Mouse (Mus musculus): ENCODE measurements at regions not wholly inside any gene's neighbourhood (a gene's known extent, or its start where the extent isn't known, plus 50 kb on each side); places are given as distances from the start of the nearest gene placed in this dataset.

- CTCF ChIA-PET = no interaction called here
- POLR2A ChIA-PET = interaction anchor here in 2 of 4 experiments (0.8 to 1.2 kb wide), 4 partner anchors 10 to 94 kb away, joined by 3 to 4 read pairs (median 3); partner anchors contain the start of gene Akap13 (in 1 of the 2)
These were observed 51.8 kb upstream of the Sv2b start for GRCm38 (mm10) chr7:75360874-75361273.

DNA sequence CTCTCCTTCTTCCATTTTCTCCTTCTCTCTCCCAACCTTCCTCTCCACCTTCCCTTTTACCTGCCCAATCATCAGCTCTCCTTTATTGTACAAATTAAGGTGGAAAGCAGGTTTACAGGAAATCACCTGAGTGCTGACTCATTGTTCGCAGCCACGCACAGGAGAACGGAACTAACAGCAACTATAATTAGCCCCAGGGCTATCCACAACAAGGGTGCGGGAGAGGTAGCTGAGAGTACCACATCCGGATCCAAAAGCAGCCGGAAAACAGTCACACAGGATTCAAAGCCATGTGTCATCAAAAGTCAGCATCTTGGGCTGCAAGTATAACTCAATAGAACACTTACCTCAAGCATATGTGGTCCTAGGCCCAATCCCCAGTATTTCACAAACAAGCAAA, 53.5 kb upstream of the Sv2b start:
- POLR2A ChIA-PET = interaction anchor here in 1 of 4 experiments (0.5 to 1.1 kb wide), 2 partner anchors 37 to 158 kb away, joined by 3 read pairs; no protein-coding TSS in a partner anchor
- CTCF ChIA-PET = no interaction called here

- CTCF ChIA-PET = interaction anchor here (0.6 to 3.4 kb wide), 7 partner anchors 87 to 1693 kb away, joined by 3 to 25 read pairs (median 3); no protein-coding TSS in a partner anchor
- POLR2A ChIA-PET = interaction anchor here in 2 of 4 experiments (0.5 to 1.1 kb wide), 2 partner anchors 95 to 230 kb away, joined by 3 read pairs; no protein-coding TSS in a partner anchor
These were observed 56.4 kb upstream of the Sv2b start for GRCm38 (mm10) chr7:75365480-75365879.

DNA sequence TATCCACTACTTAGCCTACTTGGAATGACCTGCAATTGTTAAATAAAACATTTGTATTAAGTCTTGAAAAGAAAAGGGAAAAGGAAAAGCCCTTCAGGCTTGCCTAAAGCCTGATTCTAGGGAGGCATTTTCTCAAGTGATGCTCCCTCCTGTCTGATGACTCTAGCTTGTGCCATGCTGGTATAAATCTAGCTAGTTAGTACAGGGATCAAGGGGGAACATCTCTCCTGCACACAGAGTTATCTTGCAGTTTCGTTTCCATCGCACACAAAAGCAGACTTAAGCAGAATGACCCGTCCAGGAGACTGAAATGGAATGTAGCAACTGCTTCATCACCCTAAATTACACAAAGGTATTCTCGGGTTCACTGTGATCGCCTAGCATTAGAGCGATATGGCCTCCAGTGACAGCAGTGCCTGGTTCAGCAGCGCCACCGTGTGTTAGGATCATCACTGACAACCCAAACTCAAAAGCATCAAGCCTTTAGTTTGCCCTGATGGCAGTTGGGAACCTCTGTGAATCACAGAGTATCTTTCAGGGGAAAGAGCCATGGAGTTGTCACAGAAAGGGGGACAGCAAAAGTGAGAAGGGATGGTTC, 57.3 kb upstream of the Sv2b start:
- CTCF ChIA-PET = interaction anchor here (0.5 to 3.4 kb wide), 13 partner anchors 58 to 448 kb away, joined by 3 to 25 read pairs (median 3); no protein-coding TSS in a partner anchor
- POLR2A ChIA-PET = interaction anchor here in 1 of 4 experiments (1.0 to 1.1 kb wide), 2 partner anchors 89 to 231 kb away, joined by 3 read pairs; partner anchors contain the start of gene Akap13

- ChIA-PET POLR2A (no interaction called here), CTCF (interaction anchor here in 3 of 4 experiments (0.7 to 2.1 kb wide), 4 partner anchors 24 to 459 kb away, joined by 3 to 5 read pairs (median 4); no protein-coding TSS in a partner anchor)
These were observed 59.3 kb upstream of the Sv2b start for GRCm38 (mm10) chr7:75368315-75368714.

GRCm38 (mm10) chr7:75369366-75369765, 60.3 kb upstream of the Sv2b start:
- POLR2A ChIA-PET = interaction anchor here in 1 of 4 experiments (0.6 kb wide), 1 partner anchor 908 kb away, joined by 3 read pairs; no protein-coding TSS in a partner anchor
- CTCF ChIA-PET = interaction anchor here in 1 of 4 experiments (2.0 to 2.1 kb wide), 2 partner anchors 234 to 270 kb away, joined by 4 to 5 read pairs; no protein-coding TSS in a partner anchor

DNA sequence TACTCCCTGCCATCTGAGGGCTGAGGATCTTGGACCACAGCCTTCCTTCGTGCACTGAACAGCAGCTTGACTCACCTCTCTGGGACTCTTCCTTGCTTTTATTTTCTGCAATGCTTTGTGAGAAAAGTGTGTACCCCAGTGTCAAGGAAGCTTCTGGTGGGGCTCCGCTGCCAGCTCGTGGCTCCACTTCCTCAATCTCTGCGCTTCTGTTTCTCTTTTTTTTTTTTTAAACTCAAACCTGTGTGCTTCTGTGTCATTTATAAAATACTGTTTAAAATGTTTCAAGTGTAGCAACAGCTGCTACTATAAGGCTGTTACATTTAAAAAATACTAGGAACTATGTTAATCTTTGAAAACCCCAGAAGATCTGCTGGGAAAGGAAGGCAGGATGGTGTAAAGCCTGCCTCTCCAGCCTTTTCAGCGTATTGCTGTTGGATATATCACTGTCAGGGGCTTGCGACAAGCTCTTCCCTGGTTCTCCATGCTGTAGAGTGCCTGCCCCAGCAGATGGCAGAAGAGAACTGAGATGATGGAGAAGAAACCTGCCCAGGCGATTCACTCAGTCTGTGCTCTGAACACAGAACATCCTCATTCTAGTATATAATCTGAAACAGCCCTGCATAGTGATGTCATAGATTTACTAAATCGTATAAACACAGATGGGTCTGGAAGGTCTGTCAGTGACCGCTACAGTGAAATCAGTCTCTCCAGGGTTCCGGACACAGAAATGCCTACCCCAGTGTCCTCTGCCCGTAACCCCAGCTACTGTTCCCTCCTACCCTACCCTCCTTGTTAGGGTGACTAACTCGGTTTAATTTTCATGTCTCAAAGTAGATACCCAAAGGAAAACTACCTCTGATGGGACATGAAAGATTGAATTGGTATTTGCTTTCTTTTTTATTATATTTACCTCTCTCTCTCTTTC, 61.8 kb upstream of the Sv2b start:
- POLR2A ChIA-PET = interaction anchor here in 2 of 4 experiments (0.7 to 1.0 kb wide), 3 partner anchors 10 to 27 kb away, joined by 4 read pairs; no protein-coding TSS in a partner anchor
- CTCF ChIA-PET = interaction anchor here (0.5 to 1.5 kb wide), 32 partner anchors 11 to 510 kb away, joined by 3 to 10 read pairs (median 3); partner anchors contain the start of gene Akap13 (in 2 of the 4)

DNA sequence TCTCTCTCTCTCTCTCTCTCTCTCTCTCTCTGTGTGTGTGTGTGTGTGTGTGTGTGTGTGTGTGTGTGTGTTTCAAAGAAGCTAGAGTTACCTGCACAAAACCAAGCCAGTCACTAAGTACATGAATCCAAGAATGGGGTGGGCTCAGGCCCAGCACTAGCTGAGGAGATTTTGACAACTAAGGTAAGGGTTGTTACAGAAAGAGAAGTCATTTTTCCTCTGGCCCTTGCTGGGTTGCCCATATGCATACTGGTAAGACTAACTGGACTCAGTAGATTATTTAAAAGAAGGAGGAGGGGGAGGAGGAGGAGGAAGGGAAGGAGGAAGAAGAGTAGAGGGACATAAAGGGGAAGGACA, 62.4 kb upstream of the Sv2b start:
- POLR2A ChIA-PET = interaction anchor here in 2 of 4 experiments (0.7 to 1.0 kb wide), 2 partner anchors 10 to 26 kb away, joined by 4 read pairs; no protein-coding TSS in a partner anchor
- CTCF ChIA-PET = interaction anchor here (0.5 to 1.5 kb wide), 17 partner anchors 13 to 509 kb away, joined by 3 to 10 read pairs (median 3); partner anchors contain the start of gene Akap13 (in 1 of the 4)

GRCm38 (mm10) chr7:75371991-75372390, 62.9 kb upstream of the Sv2b start:
- ChIA-PET CTCF (interaction anchor here in 2 of 4 experiments (0.6 to 1.2 kb wide), 3 partner anchors 120 to 376 kb away, joined by 3 read pairs; no protein-coding TSS in a partner anchor), POLR2A (no interaction called here)

DNA sequence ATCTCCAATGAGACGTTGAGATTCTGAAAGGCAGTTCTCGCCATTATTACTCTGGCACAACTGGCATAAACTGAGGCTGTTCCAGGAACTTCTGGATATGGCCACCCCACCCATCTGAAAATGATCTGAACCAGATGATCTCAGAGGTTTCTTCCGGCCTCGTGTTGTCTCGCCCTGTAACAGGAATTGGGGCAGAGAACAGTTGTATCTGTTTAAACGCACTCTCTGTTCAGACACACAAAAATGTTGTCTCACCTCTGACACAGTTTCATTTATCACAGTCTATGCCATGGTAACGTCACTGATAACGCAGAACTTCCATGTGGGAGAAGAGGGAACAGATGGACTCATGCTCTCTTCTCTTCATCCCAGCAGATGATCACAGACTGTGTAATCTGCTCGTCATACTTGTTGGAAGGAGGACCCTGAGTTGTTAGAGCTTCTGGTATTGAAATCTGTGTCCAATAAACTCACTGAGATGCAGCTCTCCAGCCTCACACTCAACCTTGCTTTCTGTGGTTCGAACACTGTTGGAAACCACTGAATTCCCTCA, 63.9 kb upstream of the Sv2b start:
- ChIA-PET POLR2A (interaction anchor here in 1 of 4 experiments (0.6 kb wide), 1 partner anchor 53 kb away, joined by 3 read pairs; no protein-coding TSS in a partner anchor), CTCF (no interaction called here)

DNA sequence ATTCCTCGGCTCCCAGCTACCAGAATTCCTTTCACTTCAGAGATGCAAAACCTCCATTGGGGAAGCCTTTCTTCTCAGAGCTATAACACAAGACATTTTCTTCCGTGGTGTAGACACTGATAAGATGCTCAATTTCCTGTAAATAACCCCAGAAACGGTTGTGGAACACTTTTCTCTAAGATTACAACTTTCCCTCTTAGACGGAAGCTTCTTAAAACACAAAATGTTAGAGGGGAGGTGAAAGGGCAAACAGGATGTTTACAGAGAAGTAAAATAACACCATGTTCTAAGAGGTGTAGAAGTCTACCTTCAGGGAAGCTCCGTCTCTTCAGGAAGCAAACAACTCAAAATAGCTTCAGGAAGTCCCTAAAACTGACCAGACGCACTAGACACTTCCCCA, 65.4 kb upstream of the Sv2b start:
- CTCF ChIA-PET = interaction anchor here in 1 of 4 experiments (0.8 kb wide), 1 partner anchor 240 kb away, joined by 3 read pairs; no protein-coding TSS in a partner anchor
- POLR2A ChIA-PET = no interaction called here

DNA sequence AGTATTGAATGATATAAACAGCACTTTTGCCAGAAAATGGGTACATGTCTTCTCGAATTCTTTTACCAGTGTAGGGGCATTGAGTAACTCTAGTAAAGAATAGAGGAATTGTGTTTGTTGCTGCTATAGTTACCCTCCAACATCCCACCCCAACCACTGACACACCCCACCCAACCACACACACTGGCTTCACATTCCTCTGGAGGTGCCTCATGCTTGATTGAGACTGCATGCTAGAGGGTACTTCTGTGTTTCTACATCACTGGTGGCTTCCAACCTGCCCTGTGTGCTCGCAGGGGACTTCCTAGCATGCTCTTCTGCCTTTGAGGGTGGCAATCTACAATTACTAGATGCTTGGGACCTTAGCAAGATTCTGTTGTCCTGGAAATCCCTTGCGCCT, 70.5 kb upstream of the Sv2b start:
- CTCF ChIA-PET = no interaction called here
- POLR2A ChIA-PET = no interaction called here

- CTCF ChIA-PET = interaction anchor here in 3 of 4 experiments (1.0 to 1.6 kb wide), 4 partner anchors 14 to 15 kb away, joined by 3 to 4 read pairs (median 3); no protein-coding TSS in a partner anchor
- POLR2A ChIA-PET = interaction anchor here in 2 of 4 experiments (0.6 to 0.8 kb wide), 2 partner anchors 14 to 245 kb away, joined by 3 to 4 read pairs; no protein-coding TSS in a partner anchor
These were observed 70.8 kb upstream of the Akap13 start for GRCm38 (mm10) chr7:75384506-75384911.

DNA sequence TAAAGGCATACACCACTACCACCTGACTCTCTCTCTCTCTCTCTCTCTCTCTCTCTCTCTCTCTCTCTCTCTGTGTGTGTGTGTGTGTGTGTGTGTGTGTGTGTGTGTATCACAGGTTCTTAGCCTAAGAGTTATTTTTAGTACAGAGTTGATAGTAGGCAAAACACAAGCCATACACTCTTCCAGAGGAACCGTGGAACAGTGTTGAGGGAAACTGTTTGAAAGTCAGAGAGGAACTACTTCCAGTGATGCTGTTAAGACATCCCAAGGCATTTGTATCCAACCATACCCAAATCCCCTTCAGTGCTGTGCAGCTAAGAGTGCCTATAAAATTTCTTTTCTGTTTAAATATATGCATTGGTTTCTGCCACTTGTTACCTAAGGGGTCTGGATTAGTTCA, 68.3 kb upstream of the Akap13 start:
- ChIA-PET CTCF (no interaction called here), POLR2A (no interaction called here)

DNA sequence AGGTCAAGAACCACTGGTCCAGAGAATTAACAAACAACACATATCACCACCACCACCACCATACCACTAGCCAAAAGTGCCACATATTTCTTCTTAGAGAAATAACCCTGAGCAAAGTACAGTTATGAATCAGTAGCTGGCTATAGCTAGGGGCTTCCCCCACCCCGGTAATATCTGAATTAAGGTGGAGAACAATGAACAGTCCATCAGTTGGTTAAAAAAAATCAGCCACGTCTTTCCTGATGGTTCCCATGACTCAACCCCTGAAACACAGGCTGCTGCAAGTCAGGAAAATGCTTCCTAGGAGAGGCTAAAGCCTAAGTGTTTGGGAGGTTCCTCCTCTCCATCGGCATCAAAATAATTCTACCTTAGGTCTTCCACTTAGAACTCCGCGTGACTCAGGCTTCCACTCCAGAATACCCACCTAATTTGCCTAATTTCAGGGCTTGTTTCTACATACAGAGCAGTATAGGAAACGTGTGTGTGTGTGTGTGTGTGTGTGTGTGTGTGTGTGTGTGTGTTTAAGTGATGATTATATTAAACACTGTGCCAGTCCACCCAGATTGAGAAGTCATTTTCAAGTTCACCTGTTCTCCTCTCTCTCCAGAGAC, 67.4 kb upstream of the Akap13 start:
- ChIA-PET POLR2A (no interaction called here), CTCF (interaction anchor here in 1 of 4 experiments (0.6 kb wide), 1 partner anchor 8 kb away, joined by 6 read pairs; no protein-coding TSS in a partner anchor)

- ChIA-PET POLR2A (no interaction called here), CTCF (interaction anchor here in 2 of 4 experiments (1.2 kb wide), 2 partner anchors 9 to 19 kb away, joined by 3 to 4 read pairs; no protein-coding TSS in a partner anchor)
These were observed 65.2 kb upstream of the Akap13 start for GRCm38 (mm10) chr7:75390162-75390561.

DNA sequence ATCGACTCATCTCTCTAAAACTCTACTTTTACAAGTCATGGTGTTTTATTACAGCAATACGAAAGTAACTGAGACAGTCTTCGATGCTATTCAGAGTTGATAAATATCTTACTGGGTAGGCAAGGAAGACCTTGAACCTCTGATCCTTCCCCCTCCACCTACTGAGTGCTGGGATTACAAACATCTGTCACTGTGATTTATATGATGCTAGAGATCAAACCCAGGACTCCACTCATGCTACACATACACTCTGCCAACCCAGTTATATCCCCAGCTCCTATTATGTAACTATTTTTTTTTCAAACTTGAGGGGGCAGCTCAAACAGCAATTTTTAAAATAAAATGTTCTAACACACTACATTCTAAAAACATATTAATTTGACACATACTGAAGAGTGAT, 62.6 kb upstream of the Akap13 start:
- CTCF ChIA-PET = interaction anchor here in 1 of 4 experiments (0.6 kb wide), 1 partner anchor 25 kb away, joined by 3 read pairs; no protein-coding TSS in a partner anchor
- POLR2A ChIA-PET = no interaction called here

GRCm38 (mm10) chr7:75393466-75393865, 61.9 kb upstream of the Akap13 start:
- CTCF ChIA-PET = no interaction called here
- POLR2A ChIA-PET = no interaction called here

Measured in embryonic stem cell, embryonic (primary cell).